Mouse (Mus musculus) frontal cortex, postnatal 36 days (tissue): ENCODE measurements at regions not wholly inside any gene's neighbourhood (a gene's known extent, or its start where the extent isn't known, plus 50 kb on each side); places are given as distances from the start of the nearest gene placed in this dataset.
A peak's percentile ranks its signal among the peaks of the same experiment; 100 is the strongest.
"Not testable (repeated sequence)": the region's sequence is repeated elsewhere in the genome, so short reads cannot be mapped to it uniquely, and the experiment has no call there.

Experiments
- DNase-seq, 2 experiments: peaks; one replicate each; pipeline ENCODE4 v3.0.0; 2022; ENCODE audit warnings: low spot score in 2 of 2

DNA sequence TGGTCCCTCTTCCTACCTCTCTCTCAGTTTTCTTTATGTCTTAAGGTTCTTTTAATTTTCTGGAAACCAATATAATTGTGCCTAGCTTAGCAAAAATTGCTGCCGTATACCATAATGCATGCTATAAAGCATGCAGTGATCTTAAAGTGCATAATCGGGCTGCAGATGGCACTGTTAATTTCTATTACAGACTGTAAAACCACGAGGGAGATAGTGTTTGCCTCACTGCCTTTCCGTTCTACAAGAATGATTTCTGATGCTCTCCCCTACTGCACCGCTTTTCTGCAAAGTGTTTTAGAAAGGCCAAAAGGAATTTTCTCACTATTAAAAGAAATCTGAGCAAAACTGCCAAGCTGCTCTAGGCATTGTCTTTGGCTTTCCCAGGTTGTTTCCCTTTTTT, 357.6 kb downstream of the Tusc1 start:
- no peak for DNase-seq

GRCm38 (mm10) chr4:92942068-92942707, 393.1 kb downstream of the Tusc1 start:
- no peak for DNase-seq

GRCm38 (mm10) chr4:92931272-92931671, 404.0 kb downstream of the Tusc1 start:
- DNase-seq: peak in 1 of 2 experiments; percentile 5

DNA sequence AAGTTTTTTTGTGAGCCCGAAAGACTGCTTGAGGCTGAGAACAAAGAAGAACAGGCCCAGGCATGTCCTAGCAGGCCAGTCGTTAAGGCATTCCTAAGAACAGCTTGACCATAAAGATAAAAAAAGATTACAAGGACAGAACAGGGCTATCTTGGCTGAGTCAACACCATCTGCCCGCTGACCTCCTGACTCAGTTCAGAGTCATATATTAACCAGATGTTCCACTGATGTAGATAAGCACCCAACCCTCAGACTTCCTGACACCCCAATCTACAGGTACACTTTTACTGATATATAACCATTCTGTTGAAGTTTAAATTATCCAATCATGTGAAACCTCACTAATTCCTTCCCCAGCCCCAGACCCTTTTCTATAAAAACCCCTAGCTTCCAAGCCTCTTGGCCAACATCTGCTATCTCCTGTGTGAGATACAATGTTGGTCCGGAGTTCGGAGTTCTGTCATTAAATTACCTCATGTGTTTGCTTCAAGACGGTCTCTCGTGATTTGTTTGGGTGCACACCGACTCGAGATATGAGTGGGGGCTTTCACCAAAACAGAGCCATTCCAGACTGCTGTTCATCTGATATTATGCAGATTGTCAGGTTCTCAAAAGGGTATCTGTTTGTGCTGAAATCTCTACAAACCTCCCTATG, 413.8 kb downstream of the Tusc1 start:
- no peak for DNase-seq

DNA sequence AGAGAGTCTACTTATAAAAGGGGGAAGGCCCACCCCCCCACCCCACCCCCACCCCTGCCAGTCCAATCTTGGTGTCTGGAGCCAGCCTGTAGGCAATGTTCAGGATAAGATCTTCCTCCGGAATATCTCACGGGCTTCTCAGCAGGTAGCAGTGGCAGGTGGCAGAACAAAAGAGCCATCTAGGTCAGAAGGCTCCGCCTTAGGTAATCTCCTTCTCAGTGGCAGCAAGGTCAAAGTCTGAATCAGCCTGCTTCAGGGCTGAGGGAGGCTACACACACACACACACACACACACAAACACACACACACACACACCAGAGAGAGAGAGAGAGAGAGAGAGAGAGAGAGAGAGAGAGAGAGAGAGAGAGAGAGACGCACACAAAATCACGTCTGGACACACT, 431.8 kb downstream of the Tusc1 start:
- not testable (repeated sequence) for DNase-seq
